Mouse (Mus musculus): ENCODE results near the gene Fam186a.
A peak's percentile ranks its signal among the peaks of the same experiment; 100 is the strongest.
"Not testable (repeated sequence)": the region's sequence is repeated elsewhere in the genome, so short reads cannot be mapped to it uniquely, and the experiment has no call there.

Fam186a gene

DNA sequence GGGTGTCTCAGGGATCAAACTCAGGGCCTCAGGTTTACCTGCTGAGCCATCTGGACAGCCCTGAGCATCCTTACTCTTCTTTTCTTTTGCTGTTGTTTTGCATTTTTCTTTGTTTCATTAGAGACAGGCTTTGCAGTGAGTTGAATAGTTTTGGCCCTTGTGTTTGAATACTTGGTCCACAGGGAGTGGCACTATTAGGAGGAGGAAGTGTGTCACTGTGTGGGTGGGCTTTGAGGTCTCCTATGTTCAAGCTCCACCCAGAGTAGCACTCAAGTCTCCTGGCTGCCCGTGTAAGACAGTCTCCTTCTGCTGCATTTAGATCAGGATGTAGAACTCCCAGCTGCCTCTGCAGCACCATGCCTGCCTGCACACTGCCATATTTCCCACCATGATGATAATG is 32.4 kb downstream of the Fam186a start:
- DNase-seq (ENCODE audit: low read depth, low spot score), result no peak

DNA sequence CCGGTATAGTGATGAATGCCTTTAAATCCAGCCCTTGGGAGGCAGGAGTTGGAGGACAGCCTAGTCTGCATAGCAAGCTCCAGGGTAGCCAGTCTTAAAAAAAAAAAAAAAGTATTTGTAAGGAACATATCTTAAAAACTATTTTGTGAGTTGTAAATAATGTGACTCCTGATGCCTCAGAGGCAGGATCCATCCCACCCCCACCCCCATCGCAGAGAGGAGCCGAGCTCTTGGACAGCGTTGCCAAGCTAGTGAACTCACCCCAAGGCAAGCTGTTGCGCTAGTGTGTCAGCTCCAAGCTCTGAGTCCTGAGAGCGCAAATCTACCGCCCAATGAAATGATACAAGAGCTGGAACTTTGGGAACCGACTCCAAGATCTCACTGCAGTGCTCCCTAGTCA is 35.6 kb downstream of the Fam186a start:
- DNase-seq (ENCODE audit: low read depth, low spot score), result peak; percentile 18

DNA sequence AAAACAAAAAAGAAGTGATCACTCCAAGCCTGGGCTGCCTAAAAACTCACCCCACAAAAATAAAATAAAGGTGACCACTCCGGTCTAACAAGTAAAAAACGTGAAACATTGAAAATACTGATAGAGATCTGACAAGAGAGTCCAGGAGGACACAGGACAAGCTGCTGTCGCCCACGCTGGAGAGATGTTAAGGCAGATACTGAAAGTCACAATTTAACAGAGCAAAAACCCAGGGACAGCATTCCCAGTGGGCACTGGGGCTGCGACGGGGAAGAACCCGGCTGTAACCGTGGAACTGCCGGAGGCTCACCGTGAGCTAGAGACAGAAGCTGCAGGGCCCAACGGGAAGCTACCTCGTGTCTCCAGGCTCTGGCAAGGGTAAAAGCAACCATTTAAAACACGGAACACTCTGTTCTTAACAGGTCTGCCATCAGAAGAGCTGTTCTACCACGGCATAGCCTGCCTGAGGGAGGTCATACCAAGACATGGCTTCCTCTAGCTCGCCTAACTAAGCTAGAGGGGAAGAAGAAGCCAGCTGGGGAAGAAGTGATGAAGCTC is 47.2 kb downstream of the Fam186a start:
- no peak for DNase-seq (ENCODE audit: low read depth, low spot score)

DNA sequence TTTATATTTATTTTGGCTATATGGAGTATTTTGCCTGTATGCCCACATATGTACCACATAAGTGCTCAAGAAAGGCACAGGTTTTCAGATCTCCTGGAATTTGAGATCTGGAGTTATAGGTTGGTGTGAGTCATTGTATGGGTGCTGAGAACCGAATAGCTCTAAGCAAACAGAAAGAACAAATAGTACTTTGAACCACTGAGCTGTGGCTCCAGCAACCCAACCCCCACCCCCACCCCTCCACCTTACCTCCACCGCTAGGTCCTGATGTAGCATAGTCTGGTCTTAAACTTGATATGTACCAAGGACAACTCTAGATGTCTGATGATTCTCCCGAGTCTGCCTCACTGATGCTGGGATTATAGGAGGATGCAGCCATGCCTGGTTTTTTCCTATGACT is 49.6 kb downstream of the Fam186a start:
- no peak for DNase-seq (ENCODE audit: low read depth, low spot score)

DNA sequence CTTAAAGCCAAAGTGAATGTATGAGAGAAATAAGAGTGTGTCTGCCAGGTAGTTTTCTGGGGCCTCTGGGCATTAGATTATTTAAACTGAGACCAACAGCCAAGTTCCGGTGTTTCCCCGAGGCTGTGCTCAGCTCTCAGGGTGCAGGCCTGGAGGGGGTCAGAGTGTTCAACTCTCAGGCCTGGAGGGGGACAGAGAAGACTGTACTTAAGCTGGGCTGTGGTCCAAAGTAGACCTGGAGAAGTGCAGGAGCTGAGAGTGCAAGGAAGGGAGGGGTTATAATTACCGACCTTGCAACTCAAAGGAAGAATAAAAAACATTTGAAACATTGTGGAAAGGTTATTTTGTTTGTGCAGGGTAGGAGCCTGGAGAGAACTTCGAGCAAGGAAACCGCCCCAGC is 52.2 kb downstream of the Fam186a start:
- no peak for DNase-seq (ENCODE audit: low read depth, low spot score)

DNA sequence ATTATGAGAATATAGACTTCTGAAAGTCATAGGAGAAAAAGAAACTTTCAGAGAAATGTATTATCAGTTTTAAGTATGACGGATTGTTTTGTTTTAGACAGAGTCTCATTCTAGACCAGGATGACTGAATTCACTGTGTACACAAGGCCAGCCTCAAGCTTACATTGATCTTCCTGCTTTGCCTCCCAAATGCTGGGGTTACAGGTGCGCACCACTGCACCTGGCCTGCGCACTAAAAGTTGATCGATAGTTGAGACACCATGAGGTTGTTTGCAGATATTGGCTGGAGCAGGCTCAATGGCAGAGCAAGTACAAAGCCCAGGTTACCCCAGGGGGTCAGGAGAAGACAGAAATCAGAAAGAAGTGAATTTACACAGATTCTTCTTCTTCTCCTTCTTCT is 55.1 kb downstream of the Fam186a start:
- no peak for DNase-seq (ENCODE audit: low read depth, low spot score)

DNA sequence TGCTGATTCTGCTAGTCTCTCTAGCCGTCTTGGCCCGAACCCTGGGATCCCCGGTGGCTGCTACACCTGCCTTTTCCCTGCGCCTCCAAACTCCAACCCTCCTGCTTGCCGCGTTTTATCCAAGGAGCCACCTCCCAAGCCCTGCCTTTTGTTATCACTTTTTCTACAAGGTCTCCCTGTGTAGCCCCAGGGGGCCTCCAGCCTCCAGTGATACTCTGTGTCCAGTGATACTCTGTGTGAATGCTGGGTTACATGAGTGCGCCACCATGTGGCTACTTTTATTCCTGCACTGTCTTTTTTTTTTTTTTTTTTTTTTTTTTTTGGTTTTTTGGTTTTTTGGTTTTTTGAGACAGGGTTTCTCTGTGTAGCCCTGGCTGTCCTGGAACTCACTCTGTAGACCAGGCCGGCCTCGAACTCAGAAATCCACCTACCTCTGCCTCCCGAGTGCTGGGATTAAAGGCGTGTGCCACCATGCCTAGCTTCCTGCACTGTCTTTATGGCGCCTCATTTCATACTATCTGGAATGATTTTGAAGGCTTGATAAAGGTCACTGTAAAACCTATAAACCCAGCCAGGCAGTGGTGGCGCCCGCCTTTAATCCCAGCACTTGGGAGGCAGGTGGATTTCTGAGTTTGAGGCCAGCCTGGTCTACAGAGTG is 57.4 kb downstream of the Fam186a start:
- not testable (repeated sequence) for DNase-seq (ENCODE audit: low read depth, low spot score)

DNA sequence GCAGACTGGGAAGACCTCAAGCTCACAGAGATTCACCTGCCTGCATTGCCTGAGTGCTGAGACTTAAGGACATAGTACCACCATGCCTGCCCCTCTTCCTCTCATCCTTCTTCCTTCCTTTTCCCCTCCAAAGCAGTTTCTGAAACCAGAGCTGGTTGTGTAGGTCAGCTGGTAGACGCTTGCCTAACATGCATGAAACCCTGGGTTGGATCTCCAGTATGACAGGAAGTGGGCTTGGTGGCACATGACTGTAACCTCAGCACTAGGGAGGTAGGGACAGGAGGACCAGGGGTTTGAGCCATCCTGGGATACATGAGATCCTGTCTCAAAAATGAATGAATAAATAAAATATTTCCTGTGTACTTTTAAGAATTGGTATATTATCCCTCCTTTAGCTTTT is 59.3 kb downstream of the Fam186a start:
- DNase-seq (ENCODE audit: low read depth, low spot score), result no peak

DNA sequence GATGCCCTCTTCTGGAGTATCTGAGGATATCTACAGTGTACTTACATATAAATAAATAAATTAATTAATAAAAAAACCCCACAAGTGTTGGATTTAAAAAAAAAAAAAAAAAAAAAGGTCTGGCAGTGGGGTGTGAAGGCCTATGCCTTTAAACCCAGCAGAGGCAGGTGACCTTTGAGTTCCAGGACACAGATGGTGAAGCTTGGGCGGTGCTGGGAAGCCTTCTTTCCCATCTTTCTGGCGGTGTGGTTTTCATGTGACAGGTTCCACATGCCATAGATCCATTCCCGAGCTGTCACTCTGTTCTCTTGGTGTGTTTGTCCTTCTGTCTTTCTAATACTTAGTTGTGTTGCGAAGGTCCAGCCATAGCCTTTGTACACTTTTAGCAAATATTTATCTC is 59.8 kb downstream of the Fam186a start:
- no peak for DNase-seq (ENCODE audit: low read depth, low spot score)

DNA sequence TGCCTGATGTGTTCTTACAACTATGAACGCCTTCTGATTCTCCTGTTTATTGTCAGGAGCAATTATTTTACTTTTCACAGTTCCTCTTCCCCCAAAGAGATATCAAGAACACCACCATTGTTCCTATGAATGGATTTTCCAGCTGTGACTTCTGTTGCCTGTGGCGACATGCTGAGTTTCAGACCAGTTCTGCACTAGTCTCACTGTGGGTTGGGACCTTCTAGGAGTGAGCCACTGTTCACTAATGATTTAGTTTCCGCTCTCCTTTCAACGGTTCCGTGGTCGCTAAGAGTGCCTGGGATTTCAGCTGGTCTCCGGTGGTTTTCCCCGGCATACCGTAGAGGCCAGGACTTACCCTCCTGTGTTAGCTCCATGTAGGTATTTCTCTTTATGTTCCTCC is 62.0 kb downstream of the Fam186a start:
- DNase-seq (ENCODE audit: low read depth, low spot score), result no peak

DNA sequence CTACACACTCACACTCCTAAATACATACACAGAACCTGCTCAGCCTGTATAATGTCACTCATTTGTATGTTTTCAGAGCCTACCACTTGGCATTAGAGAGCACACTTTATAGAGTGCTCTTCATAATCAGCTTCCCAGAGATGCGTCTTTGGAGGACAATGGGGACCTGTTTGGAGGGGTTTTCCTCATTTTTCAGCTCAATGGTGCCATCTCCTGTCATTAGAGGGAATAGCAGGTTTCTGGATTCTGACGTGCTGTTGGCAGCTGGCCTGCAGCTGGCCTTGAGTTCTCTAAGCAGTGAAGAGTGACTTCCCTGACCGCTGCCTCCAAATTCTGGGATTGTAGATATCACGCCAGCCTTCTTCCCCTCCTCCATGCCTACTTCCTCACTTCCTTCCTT is 62.5 kb downstream of the Fam186a start:
- DNase-seq (ENCODE audit: low read depth, low spot score), result peak; percentile 84

DNA sequence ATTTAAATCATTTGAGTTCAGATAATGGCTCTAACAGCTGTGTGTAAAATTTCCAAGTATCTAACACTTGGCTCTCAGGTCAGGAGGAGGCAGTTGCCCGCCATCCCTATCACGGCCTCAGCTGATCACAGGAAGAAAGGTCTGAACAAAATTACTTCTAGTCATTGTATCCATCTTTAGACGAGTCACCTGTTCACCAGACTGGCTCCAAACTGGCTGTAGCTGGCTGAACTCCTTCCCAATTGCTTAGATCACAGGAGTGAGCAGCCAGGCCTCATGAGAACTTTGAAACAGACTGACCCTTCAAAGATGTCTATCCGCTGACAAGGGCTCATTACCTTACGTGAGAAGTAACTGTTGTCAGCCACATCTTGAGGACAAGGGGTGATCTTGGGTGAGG is 63.6 kb downstream of the Fam186a start:
- no peak for DNase-seq (ENCODE audit: low read depth, low spot score)

DNA sequence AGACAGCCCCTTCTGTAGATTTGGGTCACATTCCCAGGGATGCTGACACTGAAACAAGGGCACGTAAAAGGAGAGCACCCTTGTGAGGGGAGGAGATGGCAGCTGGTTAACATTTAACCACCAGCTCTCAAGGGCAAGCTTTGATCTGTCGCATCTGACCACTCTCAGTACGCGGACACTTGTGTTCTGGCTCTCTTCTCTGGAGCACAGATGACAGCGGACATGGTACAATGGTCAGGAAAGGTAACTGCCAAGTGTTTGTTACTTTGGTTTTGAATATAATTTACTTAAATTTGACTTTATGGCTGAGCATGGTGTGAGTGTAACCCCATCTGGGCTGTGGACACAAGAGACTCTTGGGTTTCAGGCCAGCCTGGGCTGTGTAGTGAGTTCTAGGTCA is 64.1 kb downstream of the Fam186a start:
- DNase-seq (ENCODE audit: low read depth, low spot score), result no peak

DNA sequence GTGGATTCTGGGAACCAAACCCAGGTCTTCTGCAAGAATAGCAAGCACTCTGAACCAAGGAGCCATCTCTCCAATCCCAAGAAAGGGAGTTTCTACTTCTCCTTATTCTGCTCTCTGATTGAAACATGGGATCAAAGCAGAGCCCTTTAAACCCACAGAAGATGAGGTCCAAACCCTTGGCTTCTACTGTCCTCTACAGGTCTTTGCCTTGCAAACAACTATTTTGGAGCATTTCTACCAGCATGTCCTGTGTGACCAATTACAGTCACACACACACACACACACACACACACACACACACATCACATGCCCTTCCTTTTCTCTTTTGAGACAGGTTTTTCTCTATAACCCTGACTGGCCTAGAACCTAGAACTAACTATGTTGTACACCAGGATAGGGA is 70.2 kb downstream of the Fam186a start:
- DNase-seq (ENCODE audit: low read depth, low spot score), result no peak

DNA sequence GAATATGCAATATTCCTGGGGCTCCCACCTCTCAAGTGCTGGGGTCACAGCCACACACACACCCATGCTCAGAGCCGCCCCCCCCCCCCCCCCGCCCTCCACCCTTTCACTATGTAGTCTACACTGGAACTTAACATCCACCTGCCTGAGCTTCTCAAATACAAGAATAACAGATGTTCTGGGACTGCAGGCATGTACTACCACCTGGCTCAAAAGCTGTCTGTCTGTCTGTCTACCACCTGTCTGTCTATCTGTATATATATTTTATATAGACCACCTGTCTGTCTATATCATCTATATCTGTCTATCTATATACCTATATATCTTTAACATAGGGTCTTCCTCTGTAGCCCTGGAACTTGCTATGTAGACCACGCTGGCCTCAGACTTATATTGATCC is 75.5 kb downstream of the Fam186a start:
- no peak for DNase-seq (ENCODE audit: low read depth, low spot score)

DNA sequence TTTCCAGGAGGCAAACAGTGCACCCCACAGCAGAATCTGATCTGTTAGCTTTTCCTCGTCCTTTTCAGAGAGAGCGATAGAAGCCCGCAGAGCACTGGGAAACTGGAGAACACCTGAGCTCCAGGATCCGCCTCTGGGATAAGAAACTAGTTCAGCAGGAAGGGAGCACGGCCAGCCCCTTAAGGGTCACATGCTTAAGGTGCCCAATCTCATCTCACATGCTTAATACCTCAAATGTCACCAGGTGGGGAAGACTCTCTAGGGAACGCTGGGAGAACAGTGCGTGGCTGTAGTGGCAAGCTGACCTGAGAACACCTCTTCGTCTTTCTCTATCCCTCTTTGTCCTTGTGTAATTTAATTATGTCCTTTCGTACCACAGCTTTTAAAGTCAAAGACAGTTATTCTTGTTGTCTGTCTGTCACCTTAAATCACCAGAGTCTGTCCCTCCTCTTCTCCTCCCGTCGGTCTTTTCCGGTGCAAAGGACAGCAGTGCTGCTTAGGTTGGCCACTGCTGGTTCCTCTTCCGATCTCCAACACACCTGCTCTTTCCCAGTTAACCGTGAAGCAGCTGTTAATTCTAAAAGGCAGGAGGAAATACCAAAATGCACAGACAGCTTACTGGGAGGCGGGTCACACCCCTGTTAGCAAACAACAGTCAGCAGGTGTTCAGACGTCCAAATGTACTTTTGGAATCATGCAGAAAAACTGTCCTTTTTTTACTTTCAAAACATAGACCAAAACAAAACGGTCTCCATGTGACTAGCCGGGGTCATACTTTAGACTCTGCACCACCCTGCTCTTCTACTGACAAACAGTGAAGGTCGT is 76.2 kb downstream of the Fam186a start:
- no peak for DNase-seq (ENCODE audit: low read depth, low spot score)

DNA sequence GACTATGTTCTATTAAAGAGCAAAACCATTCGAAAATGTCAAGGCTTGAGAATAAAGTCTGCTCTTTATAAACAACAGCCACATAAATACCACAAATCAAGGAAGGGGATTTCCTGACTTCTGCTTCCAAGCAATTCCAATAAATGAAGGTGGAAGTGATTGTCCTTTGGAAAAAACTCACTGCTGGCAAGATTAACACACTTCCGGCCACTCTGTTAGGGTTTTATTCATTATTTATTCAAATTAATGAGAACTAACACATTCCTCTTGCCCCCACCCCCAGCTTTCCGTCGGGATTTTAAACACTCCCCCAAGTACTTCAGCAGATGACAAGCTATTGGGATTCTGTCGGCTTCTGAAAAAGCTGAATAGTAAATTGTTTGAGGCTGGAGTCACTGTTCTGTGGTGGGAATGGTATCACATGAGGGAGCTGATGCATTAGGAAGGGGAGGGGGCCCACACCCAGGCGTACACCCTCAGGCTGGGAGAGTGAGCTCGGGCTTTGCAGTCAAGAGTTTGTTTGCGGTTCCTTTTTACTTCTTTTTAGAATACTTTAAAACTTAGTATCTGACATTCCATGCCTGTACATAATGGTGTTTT is 77.5 kb downstream of the Fam186a start:
- no peak for DNase-seq (ENCODE audit: low read depth, low spot score)

DNA sequence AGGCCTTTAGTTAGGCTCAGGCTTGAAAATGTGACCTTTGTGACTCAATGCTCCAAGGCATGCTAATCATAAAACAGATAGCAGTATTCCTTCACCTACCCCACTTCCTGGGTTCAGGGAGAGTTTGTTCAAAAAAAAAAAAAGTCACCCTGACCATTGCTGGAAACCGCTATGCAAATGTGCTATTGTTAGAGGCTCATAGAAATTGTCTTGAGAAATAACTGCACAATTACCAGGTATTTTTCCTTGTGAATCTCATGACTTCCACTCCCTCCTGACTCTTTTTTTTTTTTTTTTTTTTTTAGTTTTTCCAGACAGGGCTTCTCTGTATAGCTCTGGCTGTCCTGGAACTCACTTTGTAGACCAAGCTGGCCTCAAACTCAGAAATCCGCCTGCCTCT is 79.7 kb downstream of the Fam186a start:
- DNase-seq (ENCODE audit: low read depth, low spot score), result not testable (repeated sequence)

DNA sequence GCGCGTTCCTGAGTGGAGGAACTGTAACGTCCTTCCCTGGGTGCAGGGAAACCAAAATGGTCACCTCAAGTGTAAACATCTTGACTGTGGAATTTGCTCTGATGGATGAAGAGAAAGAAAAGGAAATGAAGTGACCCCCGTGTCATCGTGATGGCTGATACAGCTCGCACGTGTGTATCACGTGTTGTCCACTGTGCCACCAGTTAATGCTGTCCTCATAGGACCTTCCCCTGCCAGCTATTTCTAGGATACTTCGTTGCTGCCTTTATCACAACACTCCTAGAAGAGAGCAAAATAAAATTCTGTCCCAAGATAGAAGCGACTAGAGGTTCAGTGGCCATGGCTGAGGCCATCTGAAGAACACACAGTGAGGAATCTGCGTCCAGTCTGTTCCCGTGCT is 82.8 kb downstream of the Fam186a start:
- no peak for DNase-seq (ENCODE audit: low read depth, low spot score)

DNA sequence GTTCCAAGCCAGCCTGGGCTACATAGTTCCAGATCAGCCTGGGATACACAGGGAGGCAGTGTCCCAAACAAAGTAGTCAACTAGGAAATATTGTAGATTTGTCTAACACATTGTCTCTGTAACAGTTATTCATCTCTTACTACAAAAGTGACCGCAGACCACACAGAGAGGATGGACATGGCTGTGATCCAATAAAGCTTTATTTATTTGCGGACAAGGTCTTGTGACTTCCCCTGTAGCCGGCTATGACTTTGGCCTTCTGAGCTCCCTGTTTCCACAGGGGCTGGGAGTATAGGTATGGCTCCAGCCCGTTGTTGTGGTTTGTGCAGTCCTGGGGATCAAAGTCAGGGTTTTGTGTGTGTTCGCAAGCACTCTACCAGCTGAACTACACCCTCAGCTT is 88.3 kb downstream of the Fam186a start:
- DNase-seq (ENCODE audit: low read depth, low spot score), result no peak

DNA sequence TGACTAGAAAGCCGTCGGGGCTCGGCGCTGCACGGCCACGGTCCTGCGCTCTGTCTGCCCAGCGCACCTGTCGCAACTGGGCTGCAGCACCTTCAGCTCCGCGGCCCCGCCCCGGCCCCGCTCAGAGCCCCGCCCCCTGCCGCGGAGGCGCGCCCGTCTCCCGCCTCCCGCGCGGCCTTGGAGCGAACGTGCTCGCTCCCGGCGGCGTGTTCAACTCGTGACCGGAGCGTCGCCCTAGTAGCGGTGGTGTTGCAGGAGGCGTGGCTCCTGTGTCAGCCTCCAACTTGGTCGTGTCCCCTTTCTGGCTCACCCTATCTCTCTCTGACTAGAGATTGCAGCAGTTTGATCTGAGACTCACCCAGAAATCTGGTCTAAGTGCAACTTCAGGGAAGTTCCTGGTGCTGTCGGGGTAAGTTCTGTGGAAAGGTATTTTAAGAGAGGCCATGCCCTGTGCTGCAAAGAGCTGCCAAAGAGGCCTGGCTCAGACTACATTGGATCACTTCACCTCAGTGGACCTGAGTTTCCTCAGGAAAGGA is 91.5 kb downstream of the Fam186a start, which contains the start of gene Lima1:
Gene Lima1, minus strand, starts transcription at position 123 of the 536 bp plus-strand sequence.
- DNase-seq (ENCODE audit: low read depth, low spot score), result peak; percentile 84

DNA sequence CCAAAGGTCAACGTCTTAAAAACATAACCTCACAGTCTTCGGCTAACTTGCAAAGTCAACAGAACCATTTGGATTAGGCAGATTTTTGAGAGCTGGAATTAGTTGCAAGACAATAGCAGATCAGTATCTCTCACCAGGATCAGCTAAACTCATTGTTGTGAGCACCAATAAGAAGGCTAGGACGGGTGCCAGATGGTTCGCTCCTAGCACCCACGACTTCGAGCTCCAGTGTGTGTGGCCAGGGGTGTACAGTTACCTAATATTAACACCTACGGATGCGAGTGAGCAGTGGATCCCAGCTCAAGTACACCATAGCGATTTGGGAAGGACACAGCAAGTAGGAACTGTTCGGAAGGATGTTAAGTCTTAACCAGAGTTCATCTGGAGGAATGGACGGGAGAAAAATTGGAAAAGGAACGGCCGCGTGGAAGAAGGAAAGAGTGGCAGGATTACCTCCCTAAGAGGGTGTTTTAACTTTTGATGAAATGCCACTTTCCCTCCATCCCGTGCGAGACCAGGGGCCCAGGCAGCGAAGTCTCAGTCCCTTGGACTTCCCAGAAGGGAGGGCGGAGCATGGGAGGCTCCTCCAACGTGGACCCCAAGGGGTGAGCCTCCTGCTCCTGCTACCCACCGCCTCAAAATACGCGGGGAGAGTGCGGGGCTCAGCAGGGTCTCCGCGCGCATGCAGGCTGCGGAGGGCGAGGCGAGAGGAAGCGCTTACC is 92.1 kb downstream of the Fam186a start:
- peak; percentile 23 for DNase-seq (ENCODE audit: low read depth, low spot score)

Data from skeletal muscle tissue, adult 2 months (tissue).